Mouse (Mus musculus): ENCODE measurements around the gene Ttc39b. TPM values are rescaled to one million over a fixed set of nuclear protein-coding genes. Genes with fewer than 3 reads are reported as not detected.

Ttc39b gene
- polyA plus RNA-seq, 1 experiment from 2014 or later = 2.6 TPM

DNA sequence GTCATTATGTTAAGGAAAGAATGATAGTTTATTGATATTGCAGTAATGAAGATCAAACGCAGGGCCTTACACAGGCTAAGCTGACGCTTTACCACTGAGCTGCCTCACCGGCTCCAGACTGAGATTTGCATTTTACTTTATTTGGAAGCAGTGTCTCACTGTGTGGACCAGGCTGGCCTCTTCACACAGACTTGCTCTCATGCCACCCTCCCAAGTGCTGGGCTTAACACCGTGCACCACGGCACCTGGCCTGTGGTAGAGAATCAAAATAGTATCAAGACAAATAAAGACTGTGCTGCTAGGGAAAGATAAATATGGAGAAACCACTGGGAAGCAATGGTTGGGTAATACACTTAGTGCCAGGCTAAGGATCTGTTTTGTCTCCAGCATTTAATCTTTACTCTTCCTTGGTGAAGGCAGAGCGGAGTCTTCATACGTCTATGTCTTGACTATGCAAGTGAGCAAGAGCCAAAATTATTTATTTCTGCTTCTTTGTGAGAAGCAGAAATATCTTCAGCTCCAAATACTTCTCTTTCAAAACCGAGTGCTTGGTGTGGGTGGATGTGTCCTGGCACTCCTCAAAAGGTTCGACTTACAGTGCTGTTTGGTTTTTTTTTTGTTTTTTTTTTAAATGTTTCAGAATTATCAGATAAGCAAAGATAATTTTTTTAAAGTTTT lies 19.2 kb upstream of the Ttc39b start:
- Histone ChIP-seq H3K4me2 (ENCODE audit: low read depth) (no peak overlapping the region), H3K27ac (ENCODE audit: low read depth, low read length) (no peak overlapping the region), H3K9me3 (ENCODE audit: control insufficient read depth, low read length) (no peaks in the 10 kb centered on the region), H3K27me3 (ENCODE audit: control insufficient read depth, insufficient read depth, low read length) (no peaks in the 10 kb centered on the region), H3K36me3 (ENCODE audit: control insufficient read depth, insufficient read depth, low read length) (no peaks in the 10 kb centered on the region), H3K9ac (ENCODE audit: low read length) (no peak overlapping the region), H3K4me3 (ENCODE audit: low read depth, low read length) (no peak overlapping the region), H3K4me1 (ENCODE audit: control insufficient read depth, insufficient read depth, low read length) (no peaks in the 10 kb centered on the region)
- WGBS = 84% methylated on average over 9 of the region's 9 CpGs
- DNase-seq (ENCODE audit: low spot score) (no peak), ATAC-seq (ENCODE audit: insufficient read depth, low FRiP score, low TSS enrichment) (no peak)

DNA sequence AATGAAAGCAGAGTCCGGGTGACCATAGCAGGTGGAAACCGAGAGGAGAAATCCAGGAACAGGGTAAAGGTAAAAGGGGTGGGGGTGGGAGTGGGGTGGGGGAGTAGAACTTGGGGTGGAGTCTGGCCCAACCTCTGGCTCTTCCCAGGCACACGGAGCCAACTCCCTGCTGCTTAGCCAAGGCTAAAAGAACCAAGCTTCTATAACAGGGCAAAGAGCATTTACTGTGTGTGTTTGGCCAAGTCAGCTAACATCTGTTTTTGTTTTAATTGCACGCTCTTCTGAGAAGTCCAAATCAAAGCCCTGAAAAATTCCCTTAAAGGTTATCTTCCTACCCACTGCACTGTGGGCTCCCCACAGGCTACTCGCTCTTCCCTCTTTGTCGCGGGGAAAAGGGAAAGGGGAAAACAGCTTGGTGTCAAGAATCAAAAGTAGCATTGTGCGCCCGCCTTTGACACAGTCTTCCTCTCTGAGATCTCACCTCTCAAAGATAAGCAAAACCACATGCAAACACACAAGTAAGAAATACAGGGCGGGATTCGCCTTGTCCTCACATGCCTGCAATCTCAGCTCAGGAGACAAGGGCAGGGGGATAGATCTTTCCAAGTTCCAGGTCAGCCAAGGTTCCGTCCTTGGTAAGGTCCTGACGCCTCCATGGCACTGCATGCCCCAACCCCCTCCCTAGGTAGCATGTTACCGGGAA lies 18.4 kb upstream of the Ttc39b start:
- Histone ChIP-seq H3K4me1 (ENCODE audit: control insufficient read depth, insufficient read depth, low read length) (no peaks in the 10 kb centered on the region), H3K4me3 (ENCODE audit: low read depth, low read length) (no peak overlapping the region), H3K27ac (ENCODE audit: low read depth, low read length) (no peak overlapping the region), H3K9me3 (ENCODE audit: control insufficient read depth, low read length) (no peaks in the 10 kb centered on the region), H3K27me3 (ENCODE audit: control insufficient read depth, insufficient read depth, low read length) (no peaks in the 10 kb centered on the region), H3K36me3 (ENCODE audit: control insufficient read depth, insufficient read depth, low read length) (no peaks in the 10 kb centered on the region), H3K4me2 (ENCODE audit: low read depth) (no peak overlapping the region), H3K9ac (ENCODE audit: low read length) (no peak overlapping the region)
- peak; percentile 12 for DNase-seq (ENCODE audit: low spot score)
- ATAC-seq (ENCODE audit: insufficient read depth, low FRiP score, low TSS enrichment) = no peak
- 56% methylated on average over 14 of the region's 14 CpGs for WGBS

DNA sequence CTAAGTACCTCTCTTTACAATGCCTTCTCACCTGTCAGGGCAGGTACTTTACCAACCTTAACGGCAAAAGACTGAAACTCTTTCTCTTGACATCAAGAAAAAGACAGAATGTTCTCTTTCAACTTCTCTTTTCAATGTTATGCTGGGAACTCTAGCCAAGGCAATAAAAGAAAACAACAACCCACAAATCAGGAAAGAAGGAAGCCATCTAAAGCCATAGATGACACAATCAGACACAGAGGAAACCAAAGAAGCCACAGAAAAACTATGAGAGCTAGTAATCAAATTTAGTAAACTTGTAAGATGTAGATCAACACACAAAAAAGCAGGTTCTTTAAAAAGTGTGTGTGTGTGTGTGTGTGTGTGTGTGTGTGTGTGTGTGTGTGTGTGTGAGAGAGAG lies 15.3 kb upstream of the Ttc39b start:
- H3K27ac ChIP-seq (ENCODE audit: low read depth, low read length) = no peak overlapping the region
- 85% methylated on average over 1 of the region's 1 CpGs for WGBS
- ATAC-seq (ENCODE audit: insufficient read depth, low FRiP score, low TSS enrichment) = no peak
- no peak overlapping the region for H3K4me3 ChIP-seq (ENCODE audit: low read depth, low read length)
- H3K27me3 ChIP-seq (ENCODE audit: control insufficient read depth, insufficient read depth, low read length) = no peaks in the 10 kb centered on the region
- no peak overlapping the region for H3K9ac ChIP-seq (ENCODE audit: low read length)
- H3K36me3 ChIP-seq (ENCODE audit: control insufficient read depth, insufficient read depth, low read length) = no peaks in the 10 kb centered on the region
- no peaks in the 10 kb centered on the region for H3K4me1 ChIP-seq (ENCODE audit: control insufficient read depth, insufficient read depth, low read length)
- no peaks in the 10 kb centered on the region for H3K9me3 ChIP-seq (ENCODE audit: control insufficient read depth, low read length)
- DNase-seq (ENCODE audit: low spot score) = no peak
- H3K4me2 ChIP-seq (ENCODE audit: low read depth) = no peak overlapping the region

DNA sequence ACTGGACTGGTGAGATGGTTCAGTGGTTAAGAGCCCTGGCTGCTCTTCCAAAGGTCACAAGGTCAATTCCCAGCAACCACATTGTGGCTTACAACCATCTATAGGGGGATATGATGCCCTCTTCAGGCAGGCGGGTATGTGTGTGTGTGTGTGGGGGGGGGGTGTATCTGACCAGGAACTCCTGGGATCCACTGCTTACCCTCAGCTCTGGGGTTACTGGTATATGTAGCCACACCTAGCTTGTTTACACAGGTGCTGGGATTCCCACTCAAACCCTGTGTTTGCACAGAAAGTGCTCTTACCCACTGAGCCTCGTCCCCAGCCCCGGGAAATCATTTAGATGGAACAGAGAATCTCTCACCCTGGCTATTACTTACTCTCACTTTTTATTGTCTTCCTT lies 13.7 kb upstream of the Ttc39b start:
- Histone ChIP-seq H3K27ac (ENCODE audit: low read depth, low read length) (no peak overlapping the region), H3K9me3 (ENCODE audit: control insufficient read depth, low read length) (no peaks in the 10 kb centered on the region), H3K4me3 (ENCODE audit: low read depth, low read length) (no peak overlapping the region), H3K27me3 (ENCODE audit: control insufficient read depth, insufficient read depth, low read length) (no peaks in the 10 kb centered on the region), H3K9ac (ENCODE audit: low read length) (no peak overlapping the region), H3K36me3 (ENCODE audit: control insufficient read depth, insufficient read depth, low read length) (no peaks in the 10 kb centered on the region), H3K4me1 (ENCODE audit: control insufficient read depth, insufficient read depth, low read length) (no peaks in the 10 kb centered on the region), H3K4me2 (ENCODE audit: low read depth) (no peak overlapping the region)
- 47% methylated on average over 3 of the region's 3 CpGs for WGBS
- ATAC-seq (ENCODE audit: insufficient read depth, low FRiP score, low TSS enrichment) = no peak
- no peak for DNase-seq (ENCODE audit: low spot score)

DNA sequence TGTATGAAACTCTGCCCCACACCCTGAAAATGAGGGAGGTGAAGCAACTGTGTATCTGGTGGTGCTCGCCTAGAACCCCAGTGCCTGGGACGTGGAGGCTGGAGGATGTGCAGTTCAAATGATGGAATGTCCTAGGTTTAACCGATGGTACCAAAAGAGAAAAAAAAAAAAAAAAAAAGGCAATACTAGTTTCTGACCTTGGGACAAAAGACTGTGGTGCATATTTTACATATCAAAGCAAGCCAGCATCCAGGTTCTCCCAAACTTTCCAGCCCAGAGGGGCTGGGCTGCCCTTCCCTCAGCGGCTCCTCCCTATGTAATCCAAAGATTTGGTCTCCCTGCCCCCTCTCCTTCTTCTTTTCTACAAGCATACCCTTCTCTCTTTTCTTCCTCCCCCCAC lies 6.3 kb upstream of the Ttc39b start:
- H3K36me3 ChIP-seq (ENCODE audit: control insufficient read depth, insufficient read depth, low read length) = no peaks in the 10 kb centered on the region
- H3K9me3 ChIP-seq (ENCODE audit: control insufficient read depth, low read length) = no peaks in the 10 kb centered on the region
- H3K27ac ChIP-seq (ENCODE audit: low read depth, low read length) = no peak overlapping the region
- no peak overlapping the region for H3K4me2 ChIP-seq (ENCODE audit: low read depth)
- ATAC-seq (ENCODE audit: insufficient read depth, low FRiP score, low TSS enrichment) (no peak), DNase-seq (ENCODE audit: low spot score) (no peak)
- WGBS = 62% methylated on average over 4 of the region's 4 CpGs
- H3K9ac ChIP-seq (ENCODE audit: low read length) = no peak overlapping the region
- no peak overlapping the region for H3K4me3 ChIP-seq (ENCODE audit: low read depth, low read length)
- H3K27me3 ChIP-seq (ENCODE audit: control insufficient read depth, insufficient read depth, low read length) = no peaks in the 10 kb centered on the region
- H3K4me1 ChIP-seq (ENCODE audit: control insufficient read depth, insufficient read depth, low read length) = no peaks in the 10 kb centered on the region

DNA sequence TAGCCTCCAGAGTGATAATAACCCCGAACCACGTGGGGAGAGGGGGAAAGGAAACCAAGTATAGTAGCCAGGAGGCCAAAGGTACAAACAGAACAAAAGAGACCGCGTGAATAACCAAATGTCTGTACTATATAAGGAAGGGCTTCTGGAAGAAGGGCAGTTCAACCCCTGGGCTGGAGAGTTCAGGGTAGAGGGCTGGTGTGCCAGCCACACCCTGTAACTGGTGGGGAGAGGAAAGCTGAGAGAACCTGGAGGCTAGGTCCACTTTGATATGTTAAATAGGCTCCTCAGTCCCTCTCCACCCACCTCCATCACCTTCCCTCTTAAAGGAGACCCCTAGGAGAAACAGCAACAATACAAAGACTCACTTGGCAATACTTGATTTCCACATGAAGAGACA lies 5.6 kb upstream of the Ttc39b start:
- Histone ChIP-seq H3K9me3 (ENCODE audit: control insufficient read depth, low read length) (no peaks in the 10 kb centered on the region), H3K9ac (ENCODE audit: low read length) (no peak overlapping the region), H3K4me3 (ENCODE audit: low read depth, low read length) (no peak overlapping the region), H3K36me3 (ENCODE audit: control insufficient read depth, insufficient read depth, low read length) (no peaks in the 10 kb centered on the region), H3K27ac (ENCODE audit: low read depth, low read length) (no peak overlapping the region), H3K4me2 (ENCODE audit: low read depth) (no peak overlapping the region), H3K4me1 (ENCODE audit: control insufficient read depth, insufficient read depth, low read length) (no peaks in the 10 kb centered on the region), H3K27me3 (ENCODE audit: control insufficient read depth, insufficient read depth, low read length) (no peaks in the 10 kb centered on the region)
- 35% methylated on average over 4 of the region's 4 CpGs for WGBS
- DNase-seq (ENCODE audit: low spot score) (no peak), ATAC-seq (ENCODE audit: insufficient read depth, low FRiP score, low TSS enrichment) (no peak)

DNA sequence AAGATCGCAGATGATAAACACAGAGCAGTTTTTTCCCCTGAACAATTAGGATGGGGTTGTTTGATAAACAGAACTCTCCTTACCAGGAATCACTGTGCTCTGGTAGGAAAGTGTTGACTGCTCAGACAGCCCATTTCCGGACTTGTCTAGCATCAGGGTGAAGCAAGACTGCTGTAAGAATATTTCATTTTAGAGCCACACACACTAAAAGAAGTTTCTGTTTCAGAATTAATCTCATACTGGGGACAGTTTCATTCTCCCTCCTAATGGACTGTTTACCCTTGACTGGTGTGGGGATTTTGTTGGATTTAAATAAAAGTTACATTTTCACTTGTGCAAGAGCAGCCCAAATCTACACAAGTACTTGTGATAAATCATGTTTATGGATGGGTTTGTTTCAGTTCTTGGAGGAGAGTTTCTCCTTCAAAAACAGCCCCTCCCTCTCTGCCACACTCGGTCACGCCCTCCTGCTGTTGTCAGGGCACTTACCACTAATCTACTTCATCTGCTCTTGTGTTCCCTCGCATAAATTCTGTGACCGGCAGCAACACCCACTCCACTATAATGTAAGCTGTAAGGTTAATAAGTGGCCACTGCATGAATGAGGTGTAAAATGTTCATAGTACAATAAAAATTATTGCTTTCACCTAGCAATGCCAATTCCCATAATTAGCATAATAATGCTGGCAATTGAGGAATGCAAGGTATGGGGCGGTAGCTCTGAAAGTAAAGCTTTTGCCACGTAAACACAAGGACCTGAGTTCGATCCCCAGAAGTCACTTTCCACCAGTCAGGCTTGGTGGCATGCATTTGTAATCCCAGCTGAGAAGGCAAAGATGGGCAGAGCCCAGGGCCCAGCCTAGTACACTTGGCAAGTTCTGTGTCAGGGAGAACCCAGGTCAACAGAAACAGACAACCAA lies 4.2 kb upstream of the Ttc39b start:
- no peak overlapping the region for H3K4me2 ChIP-seq (ENCODE audit: low read depth)
- no peaks in the 10 kb centered on the region for H3K27me3 ChIP-seq (ENCODE audit: control insufficient read depth, insufficient read depth, low read length)
- H3K4me3 ChIP-seq (ENCODE audit: low read depth, low read length) = no peak overlapping the region
- 23% methylated on average over 9 of the region's 9 CpGs for WGBS
- no peaks in the 10 kb centered on the region for H3K4me1 ChIP-seq (ENCODE audit: control insufficient read depth, insufficient read depth, low read length)
- no peak overlapping the region for H3K27ac ChIP-seq (ENCODE audit: low read depth, low read length)
- no peak for DNase-seq (ENCODE audit: low spot score)
- no peak overlapping the region for H3K9ac ChIP-seq (ENCODE audit: low read length)
- no peaks in the 10 kb centered on the region for H3K36me3 ChIP-seq (ENCODE audit: control insufficient read depth, insufficient read depth, low read length)
- H3K9me3 ChIP-seq (ENCODE audit: control insufficient read depth, low read length) = no peaks in the 10 kb centered on the region
- ATAC-seq (ENCODE audit: insufficient read depth, low FRiP score, low TSS enrichment) = no peak

DNA sequence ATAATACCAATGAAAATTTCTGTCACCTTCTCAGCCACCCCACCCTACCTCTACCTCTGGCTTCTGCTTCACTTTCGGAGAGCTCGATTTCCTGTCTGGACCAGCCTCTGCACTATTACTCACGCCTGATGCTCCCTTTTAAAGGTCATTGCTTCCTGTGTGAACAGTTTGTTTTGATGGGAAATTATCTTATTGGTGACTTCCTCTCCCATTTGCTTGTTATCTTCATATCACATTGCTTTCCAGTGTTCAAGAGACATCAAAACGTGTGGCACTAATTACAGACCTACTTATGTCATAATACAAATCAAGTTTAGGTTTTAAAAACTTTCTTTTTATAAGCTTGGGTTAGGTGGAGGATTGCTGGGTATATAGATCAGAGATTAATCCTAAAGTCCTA lies 3.5 kb upstream of the Ttc39b start:
- Histone ChIP-seq H3K36me3 (ENCODE audit: control insufficient read depth, insufficient read depth, low read length) (no peaks in the 10 kb centered on the region), H3K4me1 (ENCODE audit: control insufficient read depth, insufficient read depth, low read length) (no peaks in the 10 kb centered on the region), H3K9me3 (ENCODE audit: control insufficient read depth, low read length) (no peaks in the 10 kb centered on the region), H3K27ac (ENCODE audit: low read depth, low read length) (no peak overlapping the region), H3K27me3 (ENCODE audit: control insufficient read depth, insufficient read depth, low read length) (0 out of 2 replicates have a peak, but pooled peaks cover 2% of the 10 kb centered on the region), H3K4me2 (ENCODE audit: low read depth) (no peak overlapping the region), H3K4me3 (ENCODE audit: low read depth, low read length) (no peak overlapping the region), H3K9ac (ENCODE audit: low read length) (no peak overlapping the region)
- WGBS = 57% methylated on average over 4 of the region's 4 CpGs
- ATAC-seq (ENCODE audit: insufficient read depth, low FRiP score, low TSS enrichment) (no peak), DNase-seq (ENCODE audit: low spot score) (no peak)
